Mouse (Mus musculus): ENCODE measurements around the gene Srd5a3. TPM values are rescaled to one million over a fixed set of nuclear protein-coding genes. Genes with fewer than 3 reads are reported as not detected.

Srd5a3 gene
- polyA plus RNA-seq, 1 experiment: 12.0 TPM

DNA sequence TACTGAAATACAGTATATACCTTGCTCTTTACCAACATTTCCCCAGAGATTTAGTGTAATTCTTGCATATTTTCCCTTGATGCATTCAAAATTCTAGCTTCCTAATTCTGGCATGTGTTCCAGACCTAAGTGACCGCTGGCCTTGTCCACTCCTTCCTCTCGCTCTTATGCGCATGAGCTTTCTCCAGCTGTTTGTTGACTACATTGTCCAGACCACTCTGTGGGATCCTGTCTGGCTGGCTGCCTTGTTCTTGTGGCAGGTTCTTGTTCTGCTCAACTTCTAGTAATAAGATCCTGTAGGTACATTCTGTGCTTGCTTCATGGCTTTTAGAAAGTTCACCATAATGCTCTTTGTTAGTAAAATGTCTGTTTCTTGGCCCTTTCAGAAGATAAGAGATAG lies 63.1 kb downstream of the Srd5a3 start:
- Histone ChIP-seq H3K36me3 (ENCODE audit: control insufficient read depth, insufficient read depth) (peaks cover 29% of the 10 kb centered on the region), H3K4me2 (ENCODE audit: low read depth) (no peak overlapping the region), H3ac (ENCODE audit: control insufficient read depth, insufficient read length) (no peak overlapping the region), H3K27me3 (ENCODE audit: control insufficient read depth, insufficient read depth, insufficient read length) (no peaks in the 10 kb centered on the region), H3K79me2 (ENCODE audit: control insufficient read depth, insufficient read depth) (peaks cover 3% of the 10 kb centered on the region), H3K4me3 (no peak overlapping the region)
- TF ChIP-seq POLR2A (IDR thresholded peaks at IDR 0.05; ENCODE audit: insufficient read length, low read depth) (no peak), TCF3 (IDR thresholded peaks at IDR 0.05; ENCODE audit: insufficient read length, low read depth) (no peak), MAX (IDR thresholded peaks at IDR 0.05; ENCODE audit: low read depth) (no peak), POLR2AphosphoS2 (IDR thresholded peaks at IDR 0.05; ENCODE audit: insufficient read length, low read depth) (no peak), MYOG (IDR thresholded peaks at IDR 0.05; ENCODE audit: control insufficient read depth in 1 of 3, insufficient read depth in 1 of 3, insufficient read length in 2 of 3, low read depth in 2 of 3) (no peak), MYOD1 (IDR thresholded peaks at IDR 0.05; ENCODE audit: control insufficient read depth in 1 of 3, insufficient read length in 2 of 3, low read depth in 2 of 3) (no peak), REST (IDR thresholded peaks at IDR 0.05; ENCODE audit: insufficient read depth, insufficient read length) (no peak), SRF (IDR thresholded peaks at IDR 0.05; ENCODE audit: control insufficient read depth, insufficient read length, low read depth) (no peak), USF1 (IDR thresholded peaks at IDR 0.05; ENCODE audit: low read depth) (no peak), TCF12 (IDR thresholded peaks at IDR 0.05; ENCODE audit: insufficient read depth, poor library complexity, severe bottlenecking) (no peak), CEBPB (IDR thresholded peaks at IDR 0.05; ENCODE audit: insufficient read depth, poor library complexity, severe bottlenecking) (no peak), E2F4 (IDR thresholded peaks at IDR 0.05; ENCODE audit: insufficient read depth) (no peak)

Other genes starting within 250 kb of the Srd5a3 start
- gene Kdr, start 161.8 kb upstream of the Srd5a3 start, polyA plus RNA-seq (2012; fragmentation: generic; extraction: Trizol): not detected
- gene Tmem165, start 43.6 kb downstream of the Srd5a3 start, polyA plus RNA-seq (2012; fragmentation: generic; extraction: Trizol): 28.1 TPM
- gene Clock, start 164.5 kb downstream of the Srd5a3 start, polyA plus RNA-seq (2012; fragmentation: generic; extraction: Trizol): 5.3 TPM
- not detected for gene Pdcl2, start 190.9 kb downstream of the Srd5a3 start, polyA plus RNA-seq (2012; fragmentation: generic; extraction: Trizol)
- not detected for gene Nmu, start 223.5 kb downstream of the Srd5a3 start, polyA plus RNA-seq (2012; fragmentation: generic; extraction: Trizol)

Data from myocyte (in vitro differentiated cells).